Mouse (Mus musculus) ES-Bruce4 (cell line): ENCODE measurements around the gene Wee2.

Experiments used
- CTCF ChIP-seq: IDR thresholded peaks from one replicate; pipeline ENCODE4 v1.8.1; 2011; ENCODE audit warnings: low read depth, low read length
- EP300 ChIP-seq: IDR thresholded peaks from 2 replicates; pipeline ENCODE4 v1.6.1; 2011; ENCODE audit warnings: low read depth, low read length; ENCODE audit not compliant: insufficient read depth
- POLR2A ChIP-seq: IDR thresholded peaks from one replicate; pipeline ENCODE4 v1.8.1; 2011; ENCODE audit warnings: low read length; ENCODE audit not compliant: insufficient read depth

GRCm38 (mm10) chr6:40427441-40427840, 11.4 kb upstream of the Wee2 start:
- no peak for TF ChIP-seq POLR2A
- no peak for TF ChIP-seq EP300
- no peak for TF ChIP-seq CTCF
